Mouse (Mus musculus) liver, embryonic 14.5 days (tissue): ENCODE measurements around the gene Fbxl17.

Experiments
- CTCF ChIP-seq: IDR thresholded peaks from 2 replicates; pipeline ENCODE4 v1.5.1; 2016; ENCODE audit warnings: antibody characterized with exemption, low read depth, control low read depth
- EP300 ChIP-seq: IDR thresholded peaks from 2 replicates; pipeline ENCODE4 v1.6.1; 2016; ENCODE audit warnings: antibody characterized with exemption, low read depth

DNA sequence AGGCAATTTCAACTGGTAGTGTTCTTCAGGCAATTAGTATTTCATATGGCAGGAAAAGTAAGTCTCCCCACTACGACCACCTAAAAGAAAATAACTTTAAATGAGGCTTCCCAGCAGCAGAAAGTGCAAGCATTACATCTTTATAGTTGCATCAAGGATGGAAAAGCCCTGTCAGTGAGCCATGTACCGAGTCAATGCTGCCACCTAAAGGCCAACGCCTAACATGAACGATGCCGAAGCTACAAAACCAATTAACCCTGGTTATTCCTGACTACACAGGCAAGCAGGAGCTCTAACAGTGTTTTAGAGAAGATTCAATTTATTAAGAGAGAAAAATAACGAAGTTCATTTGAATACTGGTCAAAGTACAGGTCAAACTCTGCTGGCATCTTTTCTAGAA, 32.0 kb downstream of the Fbxl17 start:
- peak; percentile 78 for TF ChIP-seq CTCF
- TF ChIP-seq EP300 = no peak
